Mouse (Mus musculus): ENCODE results near the gene Jmjd1c.

GRCm38 (mm10) chr10:67253115-67253514 is 157.2 kb downstream of the Jmjd1c start:
- no peak for TF ChIP-seq HCFC1 (IDR thresholded peaks at IDR 0.05; ENCODE audit: borderline replicate concordance, insufficient read depth, low read length)
- no peak for TF ChIP-seq ZC3H11A (IDR thresholded peaks at IDR 0.05; ENCODE audit: borderline replicate concordance, low read depth, low read length)
- no peak for TF ChIP-seq MAFK (IDR thresholded peaks at IDR 0.05; ENCODE audit: insufficient read depth, low read depth, low read length)
- no peak for TF ChIP-seq ZNF384 (IDR thresholded peaks at IDR 0.05; ENCODE audit: low read depth, low read length)
